Mouse (Mus musculus): ENCODE data around the gene Cdc37. TPM values are rescaled to one million over a fixed set of nuclear protein-coding genes. Genes with fewer than 3 reads are reported as not detected.
A peak's percentile ranks its signal among the peaks of the same experiment; 100 is the strongest.

Cdc37 gene
- total RNA-seq, 2 experiments from 2014 or later: 144 to 156 TPM

- DNase-seq (ENCODE audit: extremely low spot score in 1 of 2, low spot score in 1 of 2): no peak
Measured at GRCm38 (mm10) chr9:21105760-21106564, 43.8 kb downstream of the Cdc37 start.

GRCm38 (mm10) chr9:21104814-21105213 lies 45.0 kb downstream of the Cdc37 start:
- no peak for DNase-seq (ENCODE audit: extremely low spot score in 1 of 2, low spot score in 1 of 2)

GRCm38 (mm10) chr9:21102076-21102475 lies 47.7 kb downstream of the Cdc37 start:
- DNase-seq (ENCODE audit: extremely low spot score in 1 of 2, low spot score in 1 of 2): no peak

- DNase-seq (ENCODE audit: extremely low spot score in 1 of 2, low spot score in 1 of 2): no peak
Measured at GRCm38 (mm10) chr9:21100447-21101161, 49.2 kb downstream of the Cdc37 start.

- DNase-seq (ENCODE audit: extremely low spot score in 1 of 2, low spot score in 1 of 2): peak in 1 of 2 experiments; percentile 26
Measured at GRCm38 (mm10) chr9:21097793-21098192, 52.0 kb downstream of the Cdc37 start.

GRCm38 (mm10) chr9:21095958-21096357 lies 53.8 kb downstream of the Cdc37 start:
- no peak for DNase-seq (ENCODE audit: extremely low spot score in 1 of 2, low spot score in 1 of 2)

GRCm38 (mm10) chr9:21093423-21093822 lies 56.4 kb downstream of the Cdc37 start:
- DNase-seq (ENCODE audit: extremely low spot score in 1 of 2, low spot score in 1 of 2): no peak

- DNase-seq (ENCODE audit: extremely low spot score in 1 of 2, low spot score in 1 of 2): peak; percentile 81 to 90
Measured at GRCm38 (mm10) chr9:21091707-21092320, 58.0 kb downstream of the Cdc37 start, which contains the start of the genes Gm38431 and Raver1. Gene Gm38431, minus strand, starts transcription at chr9:21091997. Gene Raver1, minus strand, starts transcription at chr9:21092008.

GRCm38 (mm10) chr9:21090972-21091706 lies 58.6 kb downstream of the Cdc37 start:
- DNase-seq (ENCODE audit: extremely low spot score in 1 of 2, low spot score in 1 of 2): peak in 1 of 2 experiments; percentile 25

GRCm38 (mm10) chr9:21090537-21090936 lies 59.2 kb downstream of the Cdc37 start:
- no peak for DNase-seq (ENCODE audit: extremely low spot score in 1 of 2, low spot score in 1 of 2)

- DNase-seq (ENCODE audit: extremely low spot score in 1 of 2, low spot score in 1 of 2): no peak
Measured at GRCm38 (mm10) chr9:21083324-21083723, 66.5 kb downstream of the Cdc37 start.

Other genes with a start within 250 kb of the Cdc37 start
- gene Dnmt1, start 190.1 kb downstream of the Cdc37 start, total RNA-seq (2021): 10 to 100 TPM; 34.6 to 36.3 TPM
- 1 to 10 TPM; 2.5 to 3.6 TPM for gene S1pr2, start 173.2 kb downstream of the Cdc37 start, total RNA-seq (2021)
- 10 to 100 TPM; 60.1 to 62.4 TPM for gene Mrpl4, start 147.2 kb downstream of the Cdc37 start, total RNA-seq (2021)
- gene Icam1, start 134.0 kb downstream of the Cdc37 start, total RNA-seq (2021): 1 to 10 TPM; 2.1 to 2.7 TPM
- under 1 TPM; 0.84 to 0.87 TPM for gene Icam4, start 120.6 kb downstream of the Cdc37 start, total RNA-seq (2021)
- gene Icam5, start 117.9 kb downstream of the Cdc37 start, total RNA-seq (2021): 100 to 1,000 TPM; 389 to 394 TPM
- gene Zglp1, start 82.9 kb downstream of the Cdc37 start, total RNA-seq (2021): under 1 TPM in 1 of 2 experiments, not detected in 1; 0.94 TPM
- 1 to 10 TPM; 1.1 to 1.3 TPM for gene Gm49373, start 76.9 kb downstream of the Cdc37 start, total RNA-seq (2021)
- 10 to 100 TPM; 67.2 to 68.2 TPM for gene Fdx1l, start 76.4 kb downstream of the Cdc37 start, total RNA-seq (2021)
- 1 to 10 TPM; 2.4 to 2.7 TPM for gene Gm38431, start 58.0 kb downstream of the Cdc37 start, total RNA-seq (2021)
- gene Raver1, start 58.0 kb downstream of the Cdc37 start, total RNA-seq (2021): 10 to 100 TPM; 28.4 to 34.7 TPM
- gene Tyk2, start 18.7 kb downstream of the Cdc37 start, total RNA-seq (2021): 10 to 100 TPM; 12.7 to 16.4 TPM
- 10 to 100 TPM; 74.0 to 85.1 TPM for gene Pde4a, start 15.7 kb upstream of the Cdc37 start, total RNA-seq (2021)
- gene Keap1, start 89.4 kb upstream of the Cdc37 start, total RNA-seq (2021): 10 to 100 TPM; 56.7 to 60.1 TPM
- 10 to 100 TPM; 13.1 to 14.5 TPM for gene S1pr5, start 98.5 kb upstream of the Cdc37 start, total RNA-seq (2021)
- gene Atg4d, start 115.3 kb upstream of the Cdc37 start, total RNA-seq (2021): 10 to 100 TPM; 39.1 to 40.0 TPM
- gene Kri1, start 138.0 kb upstream of the Cdc37 start, total RNA-seq (2021): 10 to 100 TPM; 36.4 to 48.4 TPM
- 10 to 100 TPM; 53.6 to 61.7 TPM for gene Cdkn2d, start 141.4 kb upstream of the Cdc37 start, total RNA-seq (2021)
- under 1 TPM; 0.42 to 0.73 TPM for gene Ap1m2, start 162.4 kb upstream of the Cdc37 start, total RNA-seq (2021)
- 10 to 100 TPM; 50.8 to 54.6 TPM for gene Slc44a2, start 170.7 kb upstream of the Cdc37 start, total RNA-seq (2021)
- gene Ilf3, start 217.9 kb upstream of the Cdc37 start, total RNA-seq (2021): 10 to 100 TPM; 85.6 to 92.6 TPM

All from layer of hippocampus, postnatal 25 days (tissue).